Mouse (Mus musculus) CH12.LX (cell line): ENCODE measurements around the gene U90926. TPM values are rescaled to one million over a fixed set of nuclear protein-coding genes. Genes with fewer than 3 reads are reported as not detected.

Source experiments
- DNase-seq: peaks from one replicate; pipeline ENCODE4 v3.0.0-alpha.2; 2013; ENCODE audit errors: extremely low read depth
- H3K27ac ChIP-seq: 2 replicates; pipeline ENCODE4 v1.5.1; 2012; ENCODE audit warnings: low read depth, mild to moderate bottlenecking, control low read depth, moderate library complexity; ENCODE audit not compliant: insufficient read depth
- H3K27me3 ChIP-seq: replicated peaks from 2 replicates; pipeline ENCODE3; 2012; ENCODE audit warnings: inconsistent platforms
- H3K36me3 ChIP-seq, 2 experiments: replicated peaks in 1 of 2; 2 replicates each; pipeline versions ENCODE3 to v1.6.1; 2012; ENCODE audit warnings: inconsistent platforms in 1 of 2, low read length in 1 of 2, mild to moderate bottlenecking in 1 of 2, mixed read lengths in 1 of 2, moderate library complexity in 1 of 2; ENCODE audit not compliant: control insufficient read depth in 1 of 2, insufficient read depth in 1 of 2
- H3K4me1 ChIP-seq, 2 experiments: 2 replicates each; pipeline ENCODE4 v1.6.1; 2012; ENCODE audit warnings: inconsistent platforms in 1 of 2, moderate library complexity in 1 of 2; ENCODE audit not compliant: insufficient read depth in 2 of 2, control insufficient read depth in 1 of 2
- H3K4me2 ChIP-seq: 2 replicates; pipeline ENCODE4 v1.6.1; 2012; ENCODE audit warnings: low read depth, mild to moderate bottlenecking, control low read depth; ENCODE audit not compliant: poor library complexity, insufficient read depth, severe bottlenecking
- H3K4me3 ChIP-seq, 3 experiments: fragments of 150-350 bp in 1 of 3; sonication (generic) in 1 of 3; replicated peaks in 1 of 3; 2 replicates each; pipeline versions ENCODE3 to v1.5.1; 2011 to 2012; ENCODE audit warnings: low read depth in 2 of 3, low read length in 2 of 3, mild to moderate bottlenecking in 2 of 3, moderate library complexity in 2 of 3, control low read depth in 1 of 3, improper control_type of control experiment in 1 of 3, inconsistent platforms in 1 of 3, mixed read lengths in 1 of 3; ENCODE audit not compliant: poor library complexity in 1 of 3
- H3K79me2 ChIP-seq: replicated peaks from 2 replicates; pipeline ENCODE4 v1.6.1; 2012; ENCODE audit warnings: mild to moderate bottlenecking, moderate library complexity; ENCODE audit not compliant: control insufficient read depth, poor library complexity, insufficient read depth, severe bottlenecking; ENCODE audit errors: extremely low read depth
- H3K9ac ChIP-seq: 2 replicates; pipeline ENCODE4 v1.6.1; 2012; ENCODE audit warnings: low read depth, mild to moderate bottlenecking, control low read depth, moderate library complexity; ENCODE audit not compliant: insufficient read depth
- H3K9me3 ChIP-seq: replicated peaks from 2 replicates; pipeline ENCODE3; 2012; ENCODE audit warnings: low read length, inconsistent platforms, mixed read lengths
- BHLHE40 ChIP-seq: IDR thresholded peaks from 2 replicates; pipeline ENCODE4 v1.6.1; 2011; ENCODE audit warnings: mild to moderate bottlenecking, low read depth, low read length, improper control_type of control experiment
- CHD1 ChIP-seq: IDR thresholded peaks from 2 replicates; pipeline ENCODE4 v1.6.1; 2012; ENCODE audit warnings: low read depth, low read length, improper control_type of control experiment, inconsistent platforms
- CHD2 ChIP-seq: IDR thresholded peaks from 2 replicates; pipeline ENCODE4 v1.6.1; 2011; ENCODE audit warnings: low read length, improper control_type of control experiment
- JUND ChIP-seq: conservative IDR thresholded peaks from 2 replicates; pipeline ENCODE4 v1.6.1; 2011; ENCODE audit warnings: low read depth, low read length, improper control_type of control experiment
- MEF2A ChIP-seq: IDR thresholded peaks from 2 replicates; pipeline ENCODE4 v1.6.1; 2014; ENCODE audit warnings: low read depth, mild to moderate bottlenecking, inconsistent platforms, low read length, improper control_type of control experiment, borderline replicate concordance
- RAD21 ChIP-seq: IDR thresholded peaks from 2 replicates; pipeline ENCODE4 v1.6.1; 2011; ENCODE audit warnings: low read depth, mild to moderate bottlenecking, low read length, improper control_type of control experiment, moderate library complexity
- UBTF ChIP-seq: IDR thresholded peaks from 2 replicates; pipeline ENCODE4 v1.6.1; 2012; ENCODE audit warnings: low read depth, mild to moderate bottlenecking, inconsistent platforms, low read length, improper control_type of control experiment, moderate library complexity
- ZMIZ1 ChIP-seq: IDR thresholded peaks from 2 replicates; pipeline ENCODE4 v1.6.1; 2012; ENCODE audit warnings: low read depth, mild to moderate bottlenecking, inconsistent platforms, low read length, improper control_type of control experiment
- ZNF384 ChIP-seq: IDR thresholded peaks from 2 replicates; pipeline ENCODE4 v1.6.1; 2012; ENCODE audit warnings: low read depth, low read length, improper control_type of control experiment, inconsistent platforms
- dilution Hi-C: fragments of 300-500 bp; cut with MboI; formaldehyde crosslinking; loops from 2 replicates; pipeline ENCODE4 v1.14.3; 2020; ENCODE audit warnings: low sequenced_read_pairs; ENCODE audit not compliant: extremely low pct_unique_long_range_greater_than_20kb, extremely low pct_ligation_motif_present
- in situ Hi-C: fragments of 300-500 bp; cut with MboI; formaldehyde crosslinking; loops from 3 replicates; pipeline ENCODE4 v1.14.3; 2019; ENCODE audit warnings: low sequenced_read_pairs, low pct_ligation_motif_present, low pct_unique_long_range_greater_than_20kb, mixed read lengths
- polyA plus RNA-seq: library from polyadenylated mRNA; unstranded; fragments of >175 nt; gene quantifications from 2 replicates; pipeline ENCODE4 v1.2.1, GENCODE M21; 2012; ENCODE audit warnings: low read depth; ENCODE audit not compliant: insufficient read length
- total RNA-seq, 2 experiments: library from RNA; depleted of rRNA; stranded (reverse); fragments of 300-350 nt in 1 of 2; fragments of >200 nt in 1 of 2; gene quantifications; 2 replicates each; pipeline ENCODE4 v1.2.3; 2012 to 2014

Gene U90926
- total and polyA plus RNA-seq, 3 experiments, result not detected

DNA sequence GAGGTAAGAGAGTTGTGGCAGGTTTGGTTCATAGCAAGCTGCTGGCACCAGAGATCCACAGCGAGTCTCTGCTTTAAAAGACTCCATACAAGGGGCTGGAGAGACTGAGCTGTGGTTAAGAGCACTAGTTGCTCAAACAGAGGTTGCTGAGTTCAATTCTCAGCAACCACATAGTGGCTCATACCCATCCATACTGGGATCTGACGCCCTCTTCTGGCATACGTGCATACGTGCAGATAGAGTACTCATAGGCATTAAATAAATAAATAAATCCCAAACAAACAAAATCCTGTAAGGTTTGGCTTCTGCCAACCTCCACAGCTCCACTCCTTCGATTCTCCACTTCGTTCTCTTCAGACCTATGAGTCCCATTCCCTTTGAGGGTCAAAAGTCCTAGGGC is 36.8 kb upstream of the U90926 start:
- H3K27ac ChIP-seq, result no peak overlapping the region
- no peaks in the 10 kb centered on the region for H3K9me3 ChIP-seq
- no peak for TF ChIP-seq MEF2A
- TF ChIP-seq UBTF, result no peak
- H3K27me3 ChIP-seq, result no peaks in the 10 kb centered on the region
- no peak for DNase-seq
- no peaks in the 10 kb centered on the region for H3K79me2 ChIP-seq
- H3K4me2 ChIP-seq, result no peak overlapping the region
- dilution Hi-C loops (no loop called here), in situ Hi-C loops (no loop called here)
- H3K4me3 ChIP-seq, result no peak overlapping the region
- no peak overlapping the region for H3K9ac ChIP-seq
- H3K4me1 ChIP-seq, result no peaks in the 10 kb centered on the region; a peak in 1 of 4 replicates
- peaks cover 0 to 5% of the 10 kb centered on the region in 2 experiments for H3K36me3 ChIP-seq

DNA sequence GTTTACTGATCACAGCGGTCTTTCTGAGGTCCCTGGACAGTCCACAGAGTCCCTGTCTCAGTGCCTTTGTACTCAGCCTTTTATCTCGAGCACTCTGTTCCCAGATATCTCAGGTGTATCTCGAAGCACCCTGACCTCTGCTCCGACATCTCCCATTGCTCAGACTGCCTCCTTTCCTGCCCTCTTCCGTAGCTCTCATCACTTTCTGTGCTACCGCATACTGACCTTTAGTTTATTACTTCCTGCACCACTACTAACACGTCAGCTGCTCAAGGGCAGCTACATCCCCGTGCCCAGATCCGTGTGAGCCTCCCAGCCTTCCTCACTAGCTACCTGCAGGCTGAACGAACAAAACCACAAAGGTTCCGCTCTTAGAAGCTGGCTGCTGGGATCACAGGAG is 33.4 kb upstream of the U90926 start:
- Histone ChIP-seq H3K9ac (no peak overlapping the region), H3K9me3 (no peaks in the 10 kb centered on the region), H3K27ac (no peak overlapping the region), H3K36me3 (peaks cover 0 to 3% of the 10 kb centered on the region in 2 experiments), H3K27me3 (no peaks in the 10 kb centered on the region), H3K4me1 (peaks cover 3 to 7% of the 10 kb centered on the region in 2 experiments; a peak in 3 of 4 replicates), H3K79me2 (no peaks in the 10 kb centered on the region), H3K4me3 (no peak overlapping the region), H3K4me2 (no peak overlapping the region)
- in situ Hi-C loops, result no loop called here
- no peak for DNase-seq
- no peak for TF ChIP-seq ZNF384
- no peak for TF ChIP-seq CHD1
- no peak for TF ChIP-seq RAD21
- TF ChIP-seq, all 38 proteins: peak for 0
- dilution Hi-C loops, result no loop called here

DNA sequence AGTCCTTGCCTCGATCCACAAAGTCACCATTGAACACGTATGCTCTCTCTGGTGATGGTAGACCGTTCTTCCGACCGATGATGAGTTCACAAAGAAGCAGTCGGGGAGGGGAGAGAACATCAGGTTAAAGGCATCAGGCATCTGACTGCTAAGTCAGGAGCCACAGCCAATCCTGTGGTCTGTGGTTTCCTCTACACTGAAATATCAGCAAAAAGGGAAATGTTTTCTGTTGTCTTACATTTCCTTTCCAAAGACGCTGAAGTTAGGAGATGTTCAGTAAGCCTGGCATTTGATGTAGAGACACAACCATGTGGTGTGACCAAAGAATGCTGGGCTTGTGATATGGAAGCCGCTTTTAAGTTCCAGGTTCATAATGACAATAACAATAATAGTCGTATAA is 30.3 kb upstream of the U90926 start:
- TF ChIP-seq ZMIZ1 (no peak), CHD2 (no peak), JUND (no peak), CHD1 (no peak), UBTF (no peak), BHLHE40 (0 out of 2 replicates have a peak, but pooled peaks have one; percentile 4)
- Histone ChIP-seq H3K4me1 (peaks cover 3 to 7% of the 10 kb centered on the region in 2 experiments; a peak in 3 of 4 replicates), H3K9me3 (no peaks in the 10 kb centered on the region), H3K9ac (no peak overlapping the region), H3K36me3 (peaks cover 0 to 3% of the 10 kb centered on the region in 2 experiments), H3K4me2 (no peak overlapping the region), H3K27ac (no peak overlapping the region), H3K79me2 (no peaks in the 10 kb centered on the region), H3K27me3 (no peaks in the 10 kb centered on the region), H3K4me3 (no peak overlapping the region)
- dilution Hi-C loops (no loop called here), in situ Hi-C loops (no loop called here)
- DNase-seq, result no peak
